Mouse (Mus musculus) ES-E14 (cell line): ENCODE measurements around the gene Itgb5.

Experiments
- MAFK ChIP-seq: IDR thresholded peaks from 2 replicates; pipeline ENCODE4 v1.6.1; 2014; ENCODE audit warnings: mild to moderate bottlenecking, low read depth, low read length, inconsistent platforms; ENCODE audit not compliant: insufficient read depth
- ZC3H11A ChIP-seq: IDR thresholded peaks from 2 replicates; pipeline ENCODE4 v1.6.1; 2012; ENCODE audit warnings: low read depth, mild to moderate bottlenecking, inconsistent platforms, low read length, borderline replicate concordance
- ZNF384 ChIP-seq: IDR thresholded peaks from 2 replicates; pipeline ENCODE4 v1.6.1; 2012; ENCODE audit warnings: low read depth, low read length, inconsistent platforms

DNA sequence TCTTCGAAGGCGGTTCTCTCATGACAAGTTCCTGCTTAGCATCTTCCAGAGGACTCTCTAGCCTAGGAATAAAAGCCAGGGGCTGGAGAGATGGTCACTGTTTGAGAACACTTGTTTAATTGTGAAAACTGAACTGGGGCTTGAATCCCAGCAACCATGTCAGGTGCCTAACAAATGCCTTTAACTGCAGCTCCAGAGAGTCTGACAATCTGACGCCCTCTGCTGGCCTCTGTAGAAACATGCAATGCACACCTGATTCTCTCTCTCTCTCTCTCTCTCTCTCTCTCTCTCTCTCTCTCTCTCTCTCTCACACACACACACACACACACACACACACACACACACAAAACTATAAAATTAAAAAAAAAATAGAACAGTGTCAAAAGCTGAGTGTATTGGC lies 19.5 kb upstream of the Itgb5 start:
- TF ChIP-seq MAFK (no peak), ZNF384 (no peak), ZC3H11A (no peak)
